Mouse (Mus musculus): Measurements from ENCODE around the gene Cfap299. TPM values are rescaled to one million over a fixed set of nuclear protein-coding genes. Genes with fewer than 3 reads are reported as not detected.

Cfap299 gene
- polyA plus RNA-seq, 1 experiment from 2014 or later = 0.73 TPM

- H3K27ac ChIP-seq = no peak overlapping the region
- no peaks in the 10 kb centered on the region for H3K36me3 ChIP-seq
- no peaks in the 10 kb centered on the region for H3K4me1 ChIP-seq (replicated peaks)
- H3K27me3 ChIP-seq = no peaks in the 10 kb centered on the region
- H3K4me2 ChIP-seq (replicated peaks) = no peak overlapping the region
- H3K4me3 ChIP-seq (replicated peaks) = no peak overlapping the region
- 92% methylated on average over 7 of the region's 7 CpGs for whole genome bisulfite sequencing
- no peak overlapping the region for H3K9ac ChIP-seq (replicated peaks)
- no peaks in the 10 kb centered on the region for H3K9me3 ChIP-seq
- no peak for ATAC-seq
Measured at GRCm38 (mm10) chr5:98807022-98807421, 477.9 kb downstream of the Cfap299 start.

DNA sequence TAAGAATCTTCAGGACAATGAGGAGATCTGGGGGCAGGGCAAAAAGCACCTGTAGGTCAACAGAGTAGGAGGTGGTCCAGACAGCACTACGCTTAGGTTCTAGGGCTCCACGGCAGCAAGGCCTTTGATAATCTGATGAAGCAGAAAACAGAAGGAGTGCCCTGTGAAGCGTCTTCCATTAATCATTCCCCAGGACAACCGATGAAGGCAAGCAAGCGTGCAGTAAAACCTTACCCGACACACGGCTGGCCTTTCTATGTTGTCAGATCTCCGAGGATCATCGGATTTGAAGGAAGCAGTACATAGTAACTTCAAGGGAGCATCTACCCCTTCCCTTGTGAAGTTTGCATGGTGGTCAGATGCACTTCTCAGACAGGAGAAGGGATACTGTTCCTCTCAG is 478.8 kb downstream of the Cfap299 start:
- no peaks in the 10 kb centered on the region for H3K36me3 ChIP-seq
- H3K27ac ChIP-seq = no peak overlapping the region
- no peak overlapping the region for H3K4me3 ChIP-seq (replicated peaks)
- H3K27me3 ChIP-seq = no peaks in the 10 kb centered on the region
- no peaks in the 10 kb centered on the region for H3K4me1 ChIP-seq (replicated peaks)
- 41% methylated on average over 9 of the region's 9 CpGs for WGBS
- H3K9ac ChIP-seq (replicated peaks) = no peak overlapping the region
- no peak overlapping the region for H3K4me2 ChIP-seq (replicated peaks)
- no peaks in the 10 kb centered on the region for H3K9me3 ChIP-seq
- ATAC-seq = no peak

DNA sequence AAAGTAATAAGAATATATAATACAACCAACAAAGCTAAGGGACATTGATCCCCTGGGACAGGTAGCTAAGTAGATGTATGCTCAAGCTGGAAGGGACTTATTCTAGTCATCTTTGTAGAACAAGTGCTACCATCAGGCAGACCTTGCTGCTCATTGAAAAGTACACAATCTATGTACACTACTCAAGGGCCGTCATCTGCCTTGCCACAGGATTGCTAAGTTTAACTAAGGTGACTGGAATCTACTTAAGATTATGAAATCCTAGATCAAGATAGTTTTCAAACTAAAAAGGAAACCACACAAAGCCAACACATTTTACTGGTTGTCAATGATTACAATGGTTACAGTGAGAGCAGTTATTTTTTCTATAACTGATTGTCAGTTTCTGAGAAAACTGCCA is 483.3 kb downstream of the Cfap299 start:
- Histone ChIP-seq H3K4me2 (replicated peaks) (no peak overlapping the region), H3K9me3 (no peaks in the 10 kb centered on the region), H3K9ac (replicated peaks) (no peak overlapping the region), H3K36me3 (no peaks in the 10 kb centered on the region), H3K4me1 (replicated peaks) (no peaks in the 10 kb centered on the region), H3K4me3 (replicated peaks) (no peak overlapping the region), H3K27ac (no peak overlapping the region), H3K27me3 (no peaks in the 10 kb centered on the region)
- ATAC-seq = no peak
- 98% methylated on average over 1 of the region's 1 CpGs for WGBS

DNA sequence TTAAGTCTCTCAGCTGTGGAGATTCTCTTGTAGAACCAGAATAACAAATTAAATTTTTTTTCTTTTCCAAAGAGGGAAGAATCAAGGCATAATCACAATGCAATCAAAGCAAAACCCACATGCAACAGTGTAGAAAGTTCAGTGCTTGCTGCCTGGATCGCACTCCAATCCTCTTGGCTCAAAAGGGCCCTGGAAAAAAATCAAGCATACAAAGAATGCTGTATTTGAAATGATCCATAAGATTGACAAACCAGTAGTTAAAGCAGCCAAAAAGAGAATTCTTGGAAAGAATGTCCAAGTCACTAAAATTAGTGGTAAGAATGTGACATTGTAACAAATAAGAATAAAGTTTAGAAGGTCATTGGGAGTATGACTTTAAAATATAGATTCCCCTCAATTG is 486.2 kb downstream of the Cfap299 start:
- no peak for ATAC-seq
- no peak overlapping the region for H3K27ac ChIP-seq
- H3K27me3 ChIP-seq = no peaks in the 10 kb centered on the region
- H3K4me2 ChIP-seq (replicated peaks) = no peak overlapping the region
- no peaks in the 10 kb centered on the region for H3K9me3 ChIP-seq
- 83% methylated on average over 1 of the region's 1 CpGs for WGBS
- H3K36me3 ChIP-seq = no peaks in the 10 kb centered on the region
- H3K4me3 ChIP-seq (replicated peaks) = no peak overlapping the region
- no peak overlapping the region for H3K9ac ChIP-seq (replicated peaks)
- H3K4me1 ChIP-seq (replicated peaks) = no peaks in the 10 kb centered on the region

GRCm38 (mm10) chr5:98833760-98834159 is 504.7 kb downstream of the Cfap299 start:
- Histone ChIP-seq H3K27ac (no peak overlapping the region; the same call in 1 of the 2 replicates), H3K4me2 (replicated peaks) (no peak overlapping the region), H3K9me3 (no peaks in the 10 kb centered on the region), H3K27me3 (no peaks in the 10 kb centered on the region), H3K4me3 (replicated peaks) (no peak overlapping the region), H3K4me1 (replicated peaks) (0 out of 2 replicates have a peak, but pooled peaks cover 3% of the 10 kb centered on the region), H3K36me3 (no peaks in the 10 kb centered on the region), H3K9ac (replicated peaks) (no peak overlapping the region)
- WGBS = 78% methylated on average over 9 of the region's 9 CpGs
- no peak for ATAC-seq

DNA sequence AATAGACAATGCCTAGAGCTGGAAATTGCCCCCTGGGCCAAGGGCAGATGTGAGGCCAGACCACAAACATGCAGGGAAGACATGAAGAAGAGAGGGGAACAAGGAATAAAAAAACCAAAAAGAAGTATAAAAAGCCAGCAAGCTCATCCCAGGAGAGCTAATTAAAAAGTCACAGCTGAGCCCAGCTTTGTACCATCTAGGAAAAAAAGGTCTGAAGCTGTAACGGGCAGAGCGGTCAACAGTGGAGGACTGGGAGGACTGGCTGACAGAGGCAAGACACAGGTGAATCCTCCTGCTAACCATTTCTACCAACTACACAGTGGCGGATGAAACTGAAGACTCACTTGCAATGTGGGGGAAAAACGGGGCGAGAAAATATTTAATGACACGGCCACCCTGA is 505.2 kb downstream of the Cfap299 start:
- WGBS = 69% methylated on average over 6 of the region's 6 CpGs
- Histone ChIP-seq H3K27ac (peak overlapping the region; percentile 21; the same call in 1 of the 2 replicates), H3K4me1 (replicated peaks) (0 out of 2 replicates have a peak, but pooled peaks cover 3% of the 10 kb centered on the region), H3K36me3 (no peaks in the 10 kb centered on the region), H3K4me3 (replicated peaks) (no peak overlapping the region), H3K4me2 (replicated peaks) (no peak overlapping the region), H3K27me3 (no peaks in the 10 kb centered on the region), H3K9me3 (no peaks in the 10 kb centered on the region), H3K9ac (replicated peaks) (no peak overlapping the region)
- peak; percentile 83; the same call in 1 of the 2 replicates for ATAC-seq

- Histone ChIP-seq H3K27me3 (no peaks in the 10 kb centered on the region), H3K36me3 (no peaks in the 10 kb centered on the region), H3K9me3 (no peaks in the 10 kb centered on the region), H3K9ac (replicated peaks) (no peak overlapping the region), H3K4me2 (replicated peaks) (no peak overlapping the region), H3K4me3 (replicated peaks) (no peak overlapping the region), H3K27ac (no peak overlapping the region), H3K4me1 (replicated peaks) (no peaks in the 10 kb centered on the region)
- ATAC-seq = no peak
- WGBS = 89% methylated on average over 7 of the region's 7 CpGs
Measured at GRCm38 (mm10) chr5:98842600-98843310, 513.7 kb downstream of the Cfap299 start.

DNA sequence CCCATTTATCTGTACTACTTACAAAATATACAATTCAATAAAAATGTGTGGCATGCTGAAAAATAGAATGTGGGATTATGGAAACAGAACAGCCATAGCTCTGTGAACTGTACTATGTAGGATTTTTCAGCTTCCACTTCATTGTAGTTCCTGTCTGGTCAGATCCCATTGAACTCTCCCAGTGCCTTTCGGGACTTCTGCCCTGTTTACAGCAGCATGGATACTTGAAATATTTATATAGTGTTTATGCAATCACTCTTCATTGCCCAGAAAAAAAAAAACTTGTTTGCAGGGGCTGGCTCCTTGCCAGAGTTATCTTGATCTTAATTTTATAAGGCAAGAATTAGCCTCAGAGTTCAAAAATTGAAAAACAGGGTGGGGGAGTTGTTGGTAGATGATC is 515.6 kb downstream of the Cfap299 start:
- Histone ChIP-seq H3K9me3 (no peaks in the 10 kb centered on the region), H3K4me1 (replicated peaks) (no peaks in the 10 kb centered on the region), H3K27ac (no peak overlapping the region), H3K27me3 (no peaks in the 10 kb centered on the region), H3K36me3 (no peaks in the 10 kb centered on the region), H3K4me3 (replicated peaks) (no peak overlapping the region), H3K9ac (replicated peaks) (no peak overlapping the region), H3K4me2 (replicated peaks) (no peak overlapping the region)
- WGBS = 90% methylated on average over 1 of the region's 1 CpGs
- no peak for ATAC-seq

MicroRNAs within 50 kb of the gene (microRNA counts, 519-probe panel; counts per million panel counts)
- 110 counts per million, percentile 56 among the panel's probes with 10 or more counts for microRNA mmu-miR-703

Small RNA genes lying within 50 kb of the gene (microRNA-seq; reads per million reads assigned to microRNA genes)
- gene Mir703 = not detected

Other genes starting within 250 kb of the Cfap299 start
- 2.0 and 2.5 TPM in 2 replicates for gene Prdm8, start 162.1 kb upstream of the Cfap299 start, polyA plus RNA-seq (2015; fragmentation: Nextera tagmentation; extraction: Ambion mirVana)
- 0.99 and 1.3 TPM in 2 replicates for gene Fgf5, start 75.1 kb upstream of the Cfap299 start, polyA plus RNA-seq (2015; fragmentation: Nextera tagmentation; extraction: Ambion mirVana)
- gene Gm11111, start 223.4 kb downstream of the Cfap299 start, polyA plus RNA-seq (2015; fragmentation: Nextera tagmentation; extraction: Ambion mirVana) = not detected in 2 replicates